Mouse (Mus musculus) bone marrow, adult 2 months (tissue): ENCODE data around the gene Irgc1. TPM values are rescaled to one million over a fixed set of nuclear protein-coding genes. Genes with fewer than 3 reads are reported as not detected.

Source experiments
- H3K27ac ChIP-seq: fragments of 200-500 bp; 2 replicates; pipeline ENCODE4 v1.5.1; 2012; ENCODE audit warnings: low read depth, mild to moderate bottlenecking, control low read depth, inconsistent platforms, low read length; ENCODE audit not compliant: control insufficient read depth, poor library complexity, insufficient read depth
- H3K4me1 ChIP-seq: fragments of 200-500 bp; 2 replicates; pipeline ENCODE4 v1.6.1; 2011; ENCODE audit warnings: low read length; ENCODE audit not compliant: control insufficient read depth, insufficient read depth
- H3K4me3 ChIP-seq: fragments of 200-500 bp; replicated peaks from 2 replicates; pipeline ENCODE3; 2011; ENCODE audit warnings: mild to moderate bottlenecking, low read depth, low read length, control low read depth; ENCODE audit not compliant: control insufficient read depth
- CTCF ChIP-seq: fragments of 200-500 bp; IDR thresholded peaks from 2 replicates; pipeline ENCODE4 v1.5.1; 2011; ENCODE audit warnings: low read length, control low read depth; ENCODE audit not compliant: control insufficient read depth, insufficient read depth
- POLR2A ChIP-seq: fragments of 200-500 bp; IDR thresholded peaks from 2 replicates; pipeline ENCODE4 v1.6.1; 2011; ENCODE audit warnings: low read depth, mild to moderate bottlenecking, control low read depth, low read length, borderline replicate concordance; ENCODE audit not compliant: control insufficient read depth
- WGBS: fragments of 180-500 bp; shearing (Covaris S2); methylation state at CpG from one replicate; pipeline ENCODE4 v1.1.7; 2018; 5-methylcytosine and 5-hydroxymethylcytosine counted together
- polyA plus RNA-seq: library from polyadenylated mRNA; stranded (reverse); fragments of >200 nt; gene quantifications from 2 replicates; pipeline ENCODE4 v1.2.4, GENCODE M21; 2011; ENCODE audit warnings: low replicate concordance; ENCODE audit not compliant: missing spikeins, insufficient read depth, insufficient read length

Irgc1 gene
- polyA plus RNA-seq, 1 experiment, result not detected

DNA sequence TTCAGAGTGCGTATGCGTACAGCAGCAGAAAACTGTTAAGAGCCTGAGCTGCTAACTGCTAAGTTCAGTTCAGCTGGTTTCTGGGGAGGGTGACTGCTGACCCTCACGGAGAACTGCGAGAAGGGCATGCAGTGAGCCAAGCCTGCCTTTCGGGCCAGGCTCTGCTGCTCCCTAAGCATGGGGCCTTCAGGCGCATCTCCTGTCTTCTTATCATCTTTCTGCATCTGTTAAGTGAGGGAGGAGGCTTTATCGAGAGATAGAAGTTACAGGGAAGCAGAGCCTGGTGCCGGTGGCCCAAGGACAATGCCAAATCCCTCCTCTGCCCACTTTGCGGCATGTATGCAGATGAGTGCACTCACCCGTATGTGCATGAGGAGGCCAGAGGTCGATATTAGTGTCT is 55.3 kb downstream of the Irgc1 start:
- TF ChIP-seq POLR2A (no peak), CTCF (no peak)
- H3K4me1 ChIP-seq, result peaks cover 14% of the 10 kb centered on the region
- H3K27ac ChIP-seq, result no peak overlapping the region
- no peak overlapping the region for H3K4me3 ChIP-seq
- WGBS, result 52% methylated on average over 11 of the region's 11 CpGs

DNA sequence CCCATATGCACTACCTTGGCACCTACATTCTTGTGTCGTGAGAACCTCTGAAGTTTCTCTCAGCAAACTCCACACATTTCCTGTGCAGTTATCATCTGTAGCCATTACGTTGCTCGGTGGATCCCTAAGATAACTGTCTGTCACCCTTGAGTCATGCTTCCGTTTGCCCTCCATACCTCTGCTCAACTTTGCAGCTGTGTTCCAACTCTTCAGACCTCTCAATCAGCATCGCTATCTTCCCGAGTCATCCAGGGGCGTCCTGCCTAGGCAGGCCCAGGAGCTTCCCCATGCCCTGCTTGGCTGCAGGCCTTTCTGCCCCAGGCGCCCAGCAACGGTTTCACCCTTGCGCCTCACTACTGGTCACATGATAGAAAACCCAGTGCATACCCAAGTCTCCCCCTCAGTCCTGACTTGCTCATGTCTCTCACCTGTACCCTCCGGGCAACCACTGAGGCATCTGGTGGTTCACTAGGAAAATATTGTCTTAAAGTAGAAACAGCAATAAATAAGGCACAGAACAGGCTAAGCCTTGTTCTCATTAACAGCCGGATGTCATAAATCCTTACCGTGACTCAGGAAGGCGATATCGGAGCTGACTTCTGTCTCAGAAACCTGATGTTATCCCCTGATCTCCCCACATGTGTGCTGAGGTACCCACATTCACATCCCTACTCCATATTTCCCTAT is 57.5 kb downstream of the Irgc1 start:
- peak overlapping the region; percentile 35 for H3K27ac ChIP-seq
- peaks cover 10% of the 10 kb centered on the region for H3K4me1 ChIP-seq
- H3K4me3 ChIP-seq, result no peak overlapping the region

DNA sequence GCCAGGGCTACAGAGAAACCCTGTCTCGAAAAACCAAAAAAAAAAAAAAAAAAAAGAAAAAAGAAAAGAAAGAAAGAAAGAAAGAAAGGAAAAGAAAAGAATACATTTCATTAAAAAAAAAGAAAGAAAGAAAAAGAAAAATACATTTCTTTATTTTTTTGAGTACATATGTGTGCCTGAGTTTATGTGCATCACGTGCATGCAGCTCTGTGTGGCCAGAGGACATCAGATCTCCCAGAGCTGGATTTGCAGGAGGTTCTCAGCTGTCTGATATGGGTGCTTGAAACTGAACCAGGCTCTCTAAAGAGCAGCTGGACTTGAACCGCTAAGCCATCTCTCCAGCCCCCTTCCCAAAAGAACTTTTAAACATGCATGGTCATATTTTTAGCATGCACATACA is 58.0 kb downstream of the Irgc1 start:
- no peak overlapping the region; the same call in 1 of the 2 replicates for H3K27ac ChIP-seq
- no peak overlapping the region for H3K4me3 ChIP-seq
- whole genome bisulfite sequencing, result 36% methylated on average over 3 of the region's 3 CpGs
- no peak for TF ChIP-seq CTCF
- no peak for TF ChIP-seq POLR2A
- peaks cover 12% of the 10 kb centered on the region for H3K4me1 ChIP-seq

More for the DNA sequence above, 57.5 kb downstream of the Irgc1 start:
- WGBS, result 7% methylated on average over 15 of the region's 15 CpGs
- TF ChIP-seq CTCF (no peak), POLR2A (no peak)

DNA sequence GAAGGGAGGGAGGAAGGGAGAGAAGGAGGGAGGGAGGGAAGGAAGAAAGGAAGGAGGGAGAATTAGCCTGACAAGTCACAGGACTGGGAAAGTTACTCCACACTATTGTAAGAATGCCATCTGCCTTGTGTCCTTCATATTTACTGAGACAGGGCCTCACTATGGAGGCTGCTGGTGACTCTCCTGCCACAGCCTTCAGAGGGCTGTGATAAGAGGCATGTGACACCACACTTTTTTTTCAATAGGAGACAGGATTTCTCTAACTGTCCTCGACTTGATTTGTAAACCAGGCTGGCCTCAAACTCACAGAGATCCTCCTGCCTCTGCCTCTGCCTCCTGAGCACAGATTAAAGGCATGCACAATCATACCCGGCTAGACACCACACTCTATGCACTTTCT is 60.4 kb downstream of the Irgc1 start:
- TF ChIP-seq CTCF (no peak), POLR2A (no peak)
- WGBS, result 46% methylated on average over 2 of the region's 2 CpGs
- H3K4me3 ChIP-seq, result no peak overlapping the region
- H3K27ac ChIP-seq, result no peak overlapping the region
- peaks cover 16% of the 10 kb centered on the region for H3K4me1 ChIP-seq

DNA sequence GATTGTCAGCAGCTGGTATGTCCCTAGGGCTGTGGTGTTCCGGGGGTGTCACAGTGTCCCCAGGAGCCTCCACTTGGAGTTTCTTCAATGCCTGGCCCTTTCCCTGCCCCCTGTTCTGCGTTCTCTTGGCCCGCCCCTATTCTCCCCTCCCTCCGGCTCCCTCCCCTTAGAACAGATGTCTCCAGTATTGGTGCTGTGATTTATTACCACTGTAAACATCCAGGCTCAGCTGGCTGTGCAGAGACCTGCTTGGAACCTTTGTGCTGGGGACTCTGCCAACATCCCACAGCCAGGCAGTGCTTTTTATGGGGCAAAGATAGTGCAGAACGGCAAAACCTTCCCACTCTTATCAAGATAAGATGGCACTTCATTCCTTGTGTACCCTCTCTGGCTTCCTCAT is 61.0 kb downstream of the Irgc1 start:
- TF ChIP-seq POLR2A (no peak), CTCF (no peak)
- H3K27ac ChIP-seq, result no peak overlapping the region
- 37% methylated on average over 5 of the region's 5 CpGs for WGBS
- H3K4me3 ChIP-seq, result no peak overlapping the region
- peaks cover 14% of the 10 kb centered on the region for H3K4me1 ChIP-seq

DNA sequence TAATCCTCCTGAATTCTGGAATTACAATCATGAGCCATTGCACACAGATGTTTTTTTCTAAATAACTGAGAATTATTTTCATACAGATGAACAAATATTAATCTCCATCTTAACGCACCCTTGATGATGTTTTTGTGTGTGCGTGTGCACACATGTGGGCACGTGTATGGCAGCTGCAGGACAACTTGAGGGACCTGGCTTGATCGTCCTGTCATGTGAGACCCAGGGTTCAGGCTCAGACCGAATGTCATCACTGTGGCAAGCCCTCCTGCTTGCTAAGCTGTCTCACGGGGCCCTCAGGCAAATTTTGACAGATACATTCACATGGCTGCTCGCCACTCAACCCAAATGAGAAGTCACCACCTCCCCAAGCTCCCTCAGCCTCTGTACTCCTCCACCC is 61.6 kb downstream of the Irgc1 start:
- peaks cover 13% of the 10 kb centered on the region for H3K4me1 ChIP-seq
- WGBS, result 63% methylated on average over 7 of the region's 7 CpGs
- no peak for TF ChIP-seq POLR2A
- TF ChIP-seq CTCF, result no peak
- no peak overlapping the region for H3K4me3 ChIP-seq
- H3K27ac ChIP-seq, result no peak overlapping the region

DNA sequence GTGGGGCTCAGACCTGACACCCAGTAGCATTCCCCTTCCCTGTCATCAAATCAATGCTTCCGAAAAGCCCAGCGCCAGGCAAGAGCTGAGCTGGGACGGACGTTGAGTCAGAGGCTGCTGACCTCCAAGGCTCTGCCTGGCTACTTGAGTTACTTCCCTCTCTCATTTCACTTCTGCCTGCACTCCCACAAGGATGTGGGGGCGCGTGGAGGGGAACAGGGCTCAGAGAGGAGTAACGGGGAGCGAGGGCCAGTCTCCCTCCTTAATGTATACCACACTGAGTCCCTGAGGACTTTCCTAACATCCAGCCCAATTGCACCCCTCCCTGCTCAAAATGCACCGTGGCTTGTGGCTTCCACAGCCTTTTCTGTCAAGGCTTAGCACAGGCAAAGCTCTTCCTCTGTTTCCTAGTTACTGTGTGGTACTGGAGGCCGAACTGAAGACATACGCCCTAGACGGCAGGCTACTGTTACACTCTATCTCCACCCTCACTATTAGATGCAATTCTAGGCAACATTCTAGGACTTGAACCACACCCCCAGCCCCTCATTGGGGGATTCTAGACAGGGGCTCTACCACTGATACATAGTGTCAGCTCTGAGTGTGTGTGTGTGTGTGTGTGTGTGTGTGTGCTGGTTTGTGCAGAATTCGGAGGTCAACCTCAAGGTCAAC is 62.4 kb downstream of the Irgc1 start:
- 18% methylated on average over 13 of the region's 13 CpGs for WGBS
- no peak for TF ChIP-seq CTCF
- TF ChIP-seq POLR2A, result no peak
- no peak overlapping the region for H3K4me3 ChIP-seq
- H3K4me1 ChIP-seq, result peaks cover 11% of the 10 kb centered on the region
- no peak overlapping the region for H3K27ac ChIP-seq

DNA sequence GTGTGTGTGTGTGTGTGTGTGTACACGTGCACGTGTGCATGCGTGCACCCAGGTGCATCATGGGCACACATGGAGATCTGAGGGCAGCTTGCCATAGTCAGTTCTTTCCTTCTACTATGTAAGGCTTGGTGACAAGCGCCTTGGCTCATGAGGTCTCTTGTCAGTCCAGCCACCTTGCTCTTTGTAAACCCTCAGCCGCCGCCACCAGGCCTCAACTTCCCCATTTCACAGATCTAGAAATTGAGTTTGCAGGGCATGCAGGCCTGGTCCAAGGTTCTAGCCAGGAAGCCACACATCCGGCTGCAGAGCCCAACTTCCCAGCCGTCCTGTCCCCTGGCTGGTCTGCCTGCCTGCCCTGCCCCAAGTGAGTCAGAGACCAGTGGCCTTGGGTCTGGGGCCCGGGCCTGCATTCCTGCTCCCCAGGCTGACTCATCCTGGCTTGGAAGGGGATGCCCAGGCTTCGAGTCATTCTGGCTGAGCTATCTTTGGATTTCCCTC is 65.0 kb downstream of the Irgc1 start:
- WGBS, result 17% methylated on average over 10 of the region's 10 CpGs
- Histone ChIP-seq H3K27ac (peak overlapping the region; percentile 37), H3K4me1 (peaks cover 9% of the 10 kb centered on the region), H3K4me3 (no peak overlapping the region)
- TF ChIP-seq CTCF, result no peak
- TF ChIP-seq POLR2A, result no peak

DNA sequence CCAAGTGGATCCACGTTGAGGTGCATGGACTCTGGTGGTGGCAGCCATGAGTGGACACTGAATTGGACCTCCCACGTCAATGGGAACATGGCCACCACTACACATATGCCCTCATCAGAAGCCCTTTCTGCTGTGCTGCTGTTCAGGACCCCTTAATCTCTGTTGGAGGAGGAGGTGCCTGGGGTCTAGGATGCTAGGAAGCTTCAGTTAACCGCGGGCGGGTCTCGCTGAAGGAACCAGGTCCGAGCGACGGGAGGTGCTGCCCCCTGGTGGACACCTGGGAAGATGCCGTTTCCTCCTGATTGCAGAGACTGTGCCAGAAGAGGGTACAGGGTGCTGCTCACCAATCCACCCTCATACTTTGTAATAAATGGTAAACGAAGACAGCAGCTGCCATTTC is 67.3 kb downstream of the Irgc1 start:
- no peak for TF ChIP-seq POLR2A
- peak; percentile 95 for TF ChIP-seq CTCF
- 20% methylated on average over 11 of the region's 11 CpGs for WGBS
- H3K4me3 ChIP-seq, result no peak overlapping the region
- H3K27ac ChIP-seq, result no peak overlapping the region
- H3K4me1 ChIP-seq, result peaks cover 9% of the 10 kb centered on the region
